Mouse (Mus musculus): ENCODE data around the gene Mdh1. TPM values are rescaled to one million over a fixed set of nuclear protein-coding genes. Genes with fewer than 3 reads are reported as not detected.

Mdh1 gene
- 100 to 1,000 TPM in 1 of 2 experiments, 10 to 100 TPM in 1; 96.7 to 106 TPM for total RNA-seq (2023)

DNA sequence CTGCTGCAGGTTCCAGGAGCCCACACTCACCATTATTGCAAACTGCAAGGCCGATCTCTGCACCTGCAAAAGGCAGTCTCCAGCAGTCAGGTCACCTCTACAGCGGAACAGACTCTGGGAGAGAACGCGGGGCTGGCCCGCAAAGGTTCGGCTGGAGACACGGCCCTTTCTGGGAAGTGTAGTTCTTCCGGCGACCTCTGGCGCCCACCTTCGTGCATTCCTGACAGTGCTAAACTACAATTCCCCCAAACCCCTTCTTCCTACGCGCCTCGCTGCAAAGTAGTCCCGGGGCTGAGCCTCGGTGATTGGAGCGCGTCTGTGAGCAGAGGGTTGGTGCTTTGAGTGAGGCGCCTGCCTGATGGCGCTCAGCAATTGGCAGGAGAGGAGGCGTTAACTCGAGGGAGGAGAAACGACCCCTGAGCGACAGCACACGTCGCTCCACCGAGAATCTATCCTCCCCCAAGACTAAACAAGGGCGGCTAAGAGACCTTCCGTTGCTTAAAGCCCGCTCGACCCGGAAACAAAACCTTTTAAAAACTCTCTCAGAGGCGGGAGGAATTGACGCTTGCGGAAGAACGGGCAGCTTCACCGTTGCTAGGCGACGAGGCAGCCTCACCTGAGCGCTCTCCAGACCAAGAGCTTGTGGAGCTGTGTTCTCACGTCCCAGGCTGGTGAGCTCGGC lies at the start of gene Mdh1, which contains the start of gene Wdpcp:
Gene Mdh1 (minus strand): TSS at position 668 of the 682 bp plus-strand sequence.
Gene Wdpcp (plus strand): TSS at position 536 of the 682 bp plus-strand sequence.

Other genes starting within 250 kb of the Mdh1 start
- 10 to 100 TPM; 76.5 to 86.5 TPM for gene Ugp2, start 201.2 kb downstream of the Mdh1 start, total RNA-seq (2023)
- gene Wdpcp, start 132 bp downstream of the Mdh1 start, total RNA-seq (2023) = 1 to 10 TPM; 5.1 to 7.1 TPM

Data from monocyte, adult 59 days (primary cell).